Mouse (Mus musculus) embryo, embryonic 10.5 days (tissue): ENCODE results near the gene Rrh.
A peak's percentile ranks its signal among the peaks of the same experiment; 100 is the strongest.

ENCODE experiments used
- DNase-seq: peaks from one replicate; pipeline ENCODE4 v3.0.0-alpha.2; 2015; ENCODE audit warnings: low spot score

Rrh gene

DNA sequence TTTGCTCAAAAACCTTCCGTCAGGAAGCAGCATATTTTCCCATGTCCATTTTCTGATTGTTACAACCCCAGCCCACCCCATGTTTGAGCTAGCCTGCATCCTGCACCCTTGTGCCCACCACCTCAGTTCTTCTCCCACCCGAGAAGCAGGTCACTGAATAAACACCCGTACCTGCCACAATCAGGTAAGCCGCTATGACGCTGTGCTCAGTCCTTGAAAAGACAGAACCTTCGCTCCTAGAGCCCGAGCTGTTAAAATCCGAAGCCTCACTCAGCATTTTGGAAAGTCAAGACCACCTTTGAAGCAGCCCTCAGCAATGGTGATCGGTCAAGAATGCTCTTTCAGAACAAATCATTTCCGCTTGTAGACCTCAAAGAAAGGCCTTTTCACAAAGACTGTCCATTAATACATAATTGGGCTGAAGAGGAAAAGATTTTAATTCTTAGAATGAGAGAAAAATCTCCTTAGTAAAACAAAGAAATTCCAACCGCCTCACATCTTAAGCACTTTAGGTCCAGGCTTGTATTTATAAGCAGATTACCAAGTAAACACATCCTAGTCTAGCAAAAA, at the start of gene Rrh:
Rrh (minus strand) TSS at position 382 of the 570 bp plus-strand sequence.
- no peak for DNase-seq

DNA sequence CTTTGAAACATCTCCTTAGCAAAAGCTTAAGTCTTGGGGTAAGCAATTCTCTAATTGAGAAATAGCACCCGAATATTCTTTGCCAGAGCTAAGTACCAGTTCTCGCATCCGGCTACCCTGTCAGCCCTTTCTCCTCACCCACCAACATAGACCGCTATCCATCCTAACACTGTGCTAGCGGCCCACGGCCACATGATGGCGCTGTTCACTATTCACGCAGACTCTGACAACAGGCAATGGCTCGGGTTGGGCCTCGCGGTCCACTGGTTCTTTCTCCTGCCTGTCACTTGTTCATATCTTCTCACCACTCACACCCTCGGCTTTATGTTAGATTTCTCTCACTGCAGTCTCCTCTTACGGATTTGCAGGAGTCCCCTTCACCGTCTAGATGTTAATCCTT, 41.3 kb upstream of the Rrh start:
- peak; percentile 56 for DNase-seq

DNA sequence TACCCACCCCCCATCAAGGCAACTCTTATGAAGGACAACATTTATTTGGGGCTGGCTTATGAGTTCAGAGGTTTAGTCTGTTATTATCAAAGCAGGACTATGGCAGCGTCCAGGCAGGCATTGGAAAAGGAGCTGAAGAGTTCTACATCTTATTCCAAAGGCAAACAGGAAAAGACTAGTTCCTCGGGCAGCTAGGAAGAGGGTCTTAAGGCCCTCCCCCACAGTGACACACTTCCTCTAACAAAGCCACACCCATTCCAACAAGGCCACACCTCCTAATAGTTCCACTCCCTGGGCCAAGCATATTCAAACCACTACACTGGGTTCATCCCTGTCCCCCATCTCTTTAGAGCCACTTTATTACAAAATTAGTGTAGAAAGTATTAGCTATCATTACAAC, 40.2 kb upstream of the Rrh start:
- DNase-seq = no peak

DNA sequence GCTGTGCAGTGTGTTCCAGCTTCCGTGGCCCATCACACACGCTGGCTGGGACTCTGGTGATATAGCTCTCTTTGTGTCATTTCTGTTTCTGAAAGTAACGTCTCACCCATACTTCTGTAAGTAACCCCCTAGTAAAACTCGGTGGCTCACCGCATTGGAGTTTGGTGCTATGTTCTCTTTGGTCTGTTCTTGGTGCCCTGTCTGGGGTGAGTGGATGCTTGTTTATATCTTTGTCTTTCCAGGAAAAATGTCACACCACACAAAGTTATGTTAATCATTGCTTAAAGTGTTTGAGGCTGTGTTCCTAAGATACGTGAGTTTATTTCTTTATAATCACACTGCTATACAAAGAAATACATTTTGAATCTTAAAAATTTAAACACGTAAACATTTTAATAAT, 24.5 kb upstream of the Rrh start:
- DNase-seq = no peak

DNA sequence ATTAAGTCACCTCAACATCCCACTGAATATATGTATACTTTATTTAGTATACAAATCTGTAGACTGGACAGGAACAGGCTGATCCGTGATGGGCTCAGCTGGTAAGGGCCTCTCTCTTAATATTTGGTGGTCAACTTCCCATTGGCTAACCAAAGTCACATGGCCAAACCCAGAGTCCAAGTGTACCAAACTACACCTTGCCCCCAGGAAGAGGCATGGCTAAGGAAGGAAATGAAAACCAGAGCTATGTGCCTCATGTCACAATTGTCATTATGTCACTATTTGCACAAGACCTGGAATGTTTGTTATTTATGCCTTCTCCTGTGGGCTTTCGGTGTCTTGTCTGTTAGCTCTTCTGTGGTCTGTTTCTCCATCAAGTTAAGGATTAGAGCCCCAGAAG, 23.5 kb upstream of the Rrh start:
- DNase-seq = no peak

DNA sequence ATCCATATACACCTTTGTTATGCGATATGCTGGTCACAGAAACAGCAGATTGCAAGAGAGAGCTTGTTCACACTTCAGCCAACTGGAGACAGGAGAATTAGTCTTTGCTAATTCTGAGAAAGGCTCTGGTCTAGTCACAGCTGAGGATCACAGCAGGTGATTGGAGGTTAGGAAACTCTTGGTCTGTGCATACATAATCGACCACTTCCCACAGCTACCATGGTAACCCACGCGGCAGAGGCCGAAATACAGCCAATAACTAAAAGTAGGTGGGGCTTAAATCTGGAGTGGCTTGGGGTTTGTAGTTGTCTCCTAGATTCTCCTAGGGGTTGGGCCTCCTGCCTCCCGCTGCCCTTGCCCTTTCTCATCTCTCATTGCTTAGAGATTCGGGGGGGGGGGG, 15.6 kb upstream of the Rrh start:
- DNase-seq = no peak

DNA sequence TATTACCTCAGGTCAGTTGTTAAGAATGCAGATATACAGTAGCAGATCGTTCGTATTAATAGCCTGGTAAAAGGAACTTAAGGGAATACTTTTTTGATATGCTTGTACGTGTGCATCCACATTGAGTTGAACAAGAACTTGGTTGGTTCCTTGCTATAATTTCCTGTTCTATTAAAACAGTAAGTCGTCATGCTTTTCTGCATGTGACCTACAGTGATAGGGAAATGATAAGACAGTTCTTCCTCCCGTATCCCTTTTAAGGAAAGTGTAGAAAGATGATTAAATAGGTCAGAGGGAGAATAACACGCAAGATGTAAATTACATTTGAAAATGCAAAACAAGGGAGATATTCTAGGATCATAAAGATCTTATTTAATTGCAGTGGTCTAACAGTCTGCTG, 14.6 kb upstream of the Rrh start:
- DNase-seq = no peak

DNA sequence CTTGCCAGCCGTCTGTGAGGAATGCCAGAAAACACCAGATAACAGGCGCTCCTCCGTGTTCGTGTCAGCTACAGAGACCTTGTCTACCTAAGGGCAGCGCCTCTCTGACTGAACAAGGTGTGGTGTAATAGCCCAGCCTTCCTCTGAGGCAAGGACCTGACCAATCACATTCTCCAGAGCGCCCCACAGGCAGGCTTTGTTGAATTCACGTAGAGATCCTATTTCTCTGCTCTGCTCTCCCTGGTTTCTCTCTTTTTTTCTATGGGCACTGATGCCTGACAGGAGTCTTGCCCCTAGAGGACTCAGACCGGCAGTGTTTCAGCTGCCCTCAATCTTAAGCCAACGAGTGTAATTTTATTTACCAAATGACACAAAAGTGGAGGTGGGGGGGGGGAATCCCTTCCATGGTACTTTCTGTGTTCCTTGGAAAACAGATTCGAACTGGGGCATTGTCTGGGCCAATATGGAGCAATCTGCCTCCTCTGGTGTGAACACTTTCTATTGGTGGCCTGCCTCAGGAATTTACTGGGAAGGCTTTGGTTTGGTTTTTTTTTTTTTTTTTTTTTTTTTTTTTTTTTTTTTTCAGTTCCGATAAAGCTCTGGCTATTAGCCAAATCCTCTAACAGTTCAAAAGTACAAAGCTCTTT, 13.8 kb upstream of the Rrh start:
- DNase-seq = peak; percentile 32

DNA sequence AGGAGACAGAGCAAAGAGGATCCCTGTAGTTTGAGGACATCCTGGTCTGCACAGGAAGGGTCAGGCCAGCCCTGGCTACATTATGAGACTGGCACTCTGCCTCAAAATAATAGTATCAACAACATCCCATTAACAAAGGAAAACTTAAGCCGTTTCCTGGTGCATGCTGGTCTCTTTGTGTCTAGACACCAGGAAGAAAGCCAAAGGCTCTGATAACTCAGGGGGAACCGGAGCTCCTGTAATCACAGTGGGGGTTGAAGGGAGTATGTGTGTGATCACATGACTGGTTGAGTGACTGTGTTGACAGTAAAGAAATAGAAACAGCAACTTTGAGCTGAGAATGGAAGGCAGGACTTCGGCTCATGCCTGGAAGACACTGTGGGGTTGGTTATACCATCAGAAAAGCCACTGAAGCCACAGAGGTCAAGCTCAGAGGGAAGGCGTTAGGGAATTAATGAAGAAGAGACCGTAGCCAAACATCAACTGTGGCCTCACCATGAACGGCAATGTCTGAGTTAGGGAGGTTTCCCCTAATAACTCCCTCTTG, 13.1 kb upstream of the Rrh start, which contains the start of gene Cfi:
Cfi (plus strand) TSS at position 497 of the 547 bp plus-strand sequence.
- no peak for DNase-seq

DNA sequence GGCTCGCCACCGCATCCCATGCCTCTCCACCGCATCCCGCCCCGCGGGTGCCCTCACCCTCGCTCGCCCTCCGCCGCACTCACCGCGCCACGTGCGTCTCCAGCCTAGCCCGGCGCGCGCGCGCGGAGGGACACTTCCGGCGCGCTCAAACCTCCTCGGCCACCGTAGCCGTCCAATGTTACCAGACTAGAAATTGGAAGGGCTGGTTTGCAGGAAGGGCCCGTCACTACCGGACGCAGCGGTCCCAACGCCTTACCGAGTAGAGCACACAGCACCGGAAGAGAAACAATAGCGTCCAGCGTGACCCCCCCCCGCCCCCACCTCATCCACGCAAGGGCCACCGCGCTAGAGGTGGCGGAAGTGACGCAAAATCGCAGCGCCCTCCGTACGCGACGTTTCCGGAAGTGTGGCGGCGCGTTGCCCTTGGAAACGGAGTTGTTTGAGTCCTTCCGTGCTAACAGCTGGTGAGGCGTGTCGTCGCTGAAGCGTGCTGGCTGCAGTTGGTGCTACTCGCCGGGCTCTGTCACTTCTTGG, 8.7 kb upstream of the Rrh start, which contains the start of gene Gar1:
Gar1 (minus strand) TSS at position 362 of the 534 bp plus-strand sequence.
- DNase-seq = peak; percentile 98

DNA sequence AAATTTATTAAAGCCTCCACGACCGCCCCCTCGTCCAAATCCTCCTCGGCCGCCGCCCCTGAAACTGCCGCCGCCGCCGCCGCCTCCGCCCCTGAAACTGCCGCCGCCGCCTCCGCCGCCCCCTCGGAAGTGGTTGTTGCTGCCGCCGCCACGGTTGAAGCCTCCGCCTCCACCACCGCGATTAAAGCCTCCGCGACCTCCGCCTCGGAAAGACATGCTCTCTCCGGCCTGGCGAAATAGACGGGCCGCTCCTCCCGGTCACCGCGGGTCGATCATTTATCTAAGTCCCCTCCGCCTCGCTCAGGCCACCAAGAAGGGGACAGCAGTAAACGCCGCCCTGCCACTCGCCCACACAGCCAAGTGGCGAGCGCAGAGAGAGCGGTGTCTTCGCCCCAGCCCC, 8.2 kb upstream of the Rrh start:
- no peak for DNase-seq

DNA sequence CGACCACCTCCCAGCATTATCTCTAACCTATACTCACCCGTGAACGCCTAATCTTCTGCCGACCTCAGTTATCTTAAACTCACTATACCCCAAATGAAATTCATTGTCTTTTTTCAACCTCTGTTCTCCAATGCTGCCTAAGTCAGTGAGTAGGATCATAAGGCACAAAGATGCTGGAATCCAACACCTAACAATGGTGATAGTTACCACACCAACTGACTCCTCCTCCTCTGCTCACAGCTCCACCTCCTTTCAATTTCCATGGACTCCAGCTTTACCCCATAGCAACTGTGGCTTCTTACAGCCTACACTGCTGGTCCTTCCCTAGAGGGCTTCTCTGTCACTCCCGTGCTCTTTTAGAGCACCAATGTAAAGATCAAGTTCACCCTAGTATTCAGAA, 5.3 kb upstream of the Rrh start:
- no peak for DNase-seq

DNA sequence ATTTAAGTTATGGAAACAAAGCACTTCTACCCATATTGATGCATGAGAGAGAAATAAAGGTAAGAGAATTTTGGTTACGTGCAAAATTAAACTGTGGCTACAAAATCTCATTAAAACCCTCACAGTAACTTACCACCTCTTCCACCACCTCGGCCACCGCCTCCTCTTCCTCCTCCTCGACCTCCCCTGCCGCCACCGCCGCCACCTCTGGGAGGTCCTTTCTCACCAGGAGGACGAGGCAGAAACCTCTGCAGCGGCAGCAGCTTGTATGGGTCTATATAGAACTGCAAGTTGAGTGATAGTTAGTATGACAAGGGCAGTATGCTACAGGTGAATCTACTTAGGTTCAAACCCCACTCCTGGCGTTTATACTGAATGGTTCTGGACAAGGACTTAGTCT, 4.3 kb upstream of the Rrh start:
- no peak for DNase-seq

DNA sequence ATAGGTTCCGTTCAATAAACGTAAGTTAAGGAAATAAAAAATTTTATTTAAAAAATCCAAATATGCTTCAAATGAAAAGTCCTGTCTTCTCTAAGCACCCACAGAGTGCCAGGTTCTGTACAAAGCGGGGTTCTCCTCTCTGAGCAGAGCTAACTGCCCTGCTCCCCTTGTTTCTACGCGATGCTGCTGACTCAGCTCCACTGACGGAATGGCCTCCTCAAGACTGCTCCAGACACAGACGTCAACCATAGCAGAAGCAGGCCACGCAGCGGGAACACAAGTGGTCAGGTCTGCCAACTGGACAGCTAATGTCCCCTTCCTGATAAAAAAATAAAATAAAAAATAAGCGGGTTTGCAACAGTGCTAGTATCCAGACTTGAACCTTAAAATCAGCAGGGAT, 2.5 kb upstream of the Rrh start:
- no peak for DNase-seq

DNA sequence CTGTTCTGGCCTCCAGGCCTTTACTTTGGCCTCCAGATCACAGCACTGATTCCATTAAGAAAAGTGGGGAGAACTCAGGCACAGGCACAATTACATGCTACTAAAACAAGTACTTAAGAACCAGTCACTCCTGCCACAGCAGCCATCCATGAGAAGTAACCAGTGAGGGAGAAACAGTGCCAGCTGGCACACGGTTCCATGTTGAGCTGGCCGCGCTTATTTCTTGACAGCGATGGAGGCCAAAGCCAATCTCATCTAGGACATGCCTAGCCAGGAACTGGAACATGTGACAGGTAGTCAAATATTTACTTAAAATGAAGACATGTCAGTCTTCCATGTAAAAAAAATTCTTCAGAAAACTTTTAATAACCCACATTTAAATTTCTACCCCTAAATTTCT, 1.8 kb upstream of the Rrh start:
- DNase-seq = no peak

DNA sequence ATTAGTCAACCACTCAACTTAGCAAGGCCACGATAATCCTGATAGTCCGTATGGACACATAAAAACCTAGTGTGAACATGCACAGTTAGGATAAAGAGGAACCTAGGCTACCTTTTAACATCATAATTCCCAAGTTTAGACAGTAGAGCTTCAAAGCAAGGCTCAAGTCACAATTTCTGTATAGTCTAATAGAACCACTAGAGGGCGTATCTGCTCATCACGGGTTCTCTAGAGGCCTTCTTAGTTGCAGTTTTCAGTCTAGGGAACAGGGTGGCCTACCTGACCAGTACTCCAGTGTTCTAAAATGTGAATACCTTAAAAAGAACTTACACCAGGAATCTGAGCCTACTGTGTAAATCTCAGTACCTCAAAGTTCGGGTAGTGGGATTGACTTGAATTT, 906 bp upstream of the Rrh start:
- DNase-seq = peak; percentile 76

DNA sequence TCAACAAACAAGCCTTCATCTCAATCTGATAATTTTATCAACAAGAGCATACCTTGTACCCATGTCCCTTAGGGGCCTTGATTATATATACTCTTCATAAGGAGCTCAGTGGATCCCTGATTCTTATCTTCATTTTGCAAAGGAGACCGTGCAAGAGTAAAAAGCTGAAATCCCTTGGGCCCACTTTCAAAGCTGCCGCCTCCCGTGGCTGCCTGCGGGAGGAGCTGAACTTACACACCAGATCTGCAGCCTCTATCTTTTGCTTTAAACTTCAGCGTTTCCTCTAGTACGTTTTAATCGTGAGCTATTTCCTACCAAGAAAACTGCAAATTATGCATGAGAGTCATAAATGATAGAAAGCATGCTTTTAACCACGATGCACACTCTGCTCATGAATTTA, 651 bp downstream of the Rrh start:
- DNase-seq = no peak

DNA sequence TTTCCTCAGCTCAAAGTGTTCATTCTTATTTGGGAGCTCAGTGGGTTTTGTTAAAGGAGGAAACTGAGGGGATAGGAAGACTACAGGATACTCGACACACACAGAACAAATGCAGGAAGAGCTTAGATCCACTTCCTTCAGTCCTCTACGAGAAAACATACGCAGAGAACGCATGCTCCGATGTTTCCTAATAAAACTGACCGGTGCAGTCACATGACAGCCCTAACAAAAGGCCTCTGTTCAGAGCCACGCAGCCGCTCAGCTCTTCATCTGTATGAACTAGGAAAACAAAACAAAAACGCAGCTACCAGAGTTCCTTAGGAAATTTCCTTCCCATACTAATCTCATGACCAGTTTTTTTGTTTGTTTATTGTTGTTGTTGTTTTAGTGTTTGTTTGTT, 1.5 kb downstream of the Rrh start:
- no peak for DNase-seq

DNA sequence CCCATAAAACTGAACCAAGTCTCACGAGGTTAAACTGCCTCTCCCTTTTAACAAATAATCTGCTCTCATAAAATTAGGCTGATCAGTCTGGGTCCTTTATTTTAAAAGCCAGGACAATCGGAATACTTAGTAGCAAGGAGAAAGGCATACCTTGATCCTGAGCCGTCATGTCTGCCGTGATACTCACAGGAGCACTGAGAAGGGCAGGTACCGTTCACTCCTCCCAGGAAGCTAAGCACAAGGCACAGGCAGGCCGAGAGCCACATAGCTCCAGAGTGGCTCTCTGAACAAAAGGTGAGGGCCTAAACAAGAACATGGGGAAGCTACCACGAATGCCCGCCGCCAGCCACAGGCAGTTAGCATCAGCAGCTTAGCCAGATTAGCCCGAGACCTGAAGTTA, 18.6 kb downstream of the Rrh start, which contains the start of gene Lrit3:
Lrit3 (minus strand) TSS at position 266 of the 400 bp plus-strand sequence.
- no peak for DNase-seq

DNA sequence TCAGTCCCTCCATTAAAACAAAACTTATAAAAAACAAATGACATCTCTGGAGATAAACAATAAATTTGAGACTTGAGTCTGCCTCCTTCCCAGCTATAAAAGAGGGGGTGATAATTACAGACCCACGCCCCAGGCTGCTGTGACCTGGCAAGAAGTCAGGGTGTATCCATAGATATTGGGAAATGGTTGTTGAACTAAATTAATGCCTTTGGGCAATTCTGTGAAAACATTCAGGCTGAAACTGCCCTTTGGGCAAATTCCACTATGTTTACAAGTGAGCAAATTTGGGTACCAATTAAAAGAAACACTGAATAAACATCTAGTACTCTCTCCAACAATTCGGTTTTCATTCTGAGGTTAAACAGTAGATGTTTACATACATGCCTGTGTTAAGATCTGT, 23.4 kb downstream of the Rrh start:
- no peak for DNase-seq

DNA sequence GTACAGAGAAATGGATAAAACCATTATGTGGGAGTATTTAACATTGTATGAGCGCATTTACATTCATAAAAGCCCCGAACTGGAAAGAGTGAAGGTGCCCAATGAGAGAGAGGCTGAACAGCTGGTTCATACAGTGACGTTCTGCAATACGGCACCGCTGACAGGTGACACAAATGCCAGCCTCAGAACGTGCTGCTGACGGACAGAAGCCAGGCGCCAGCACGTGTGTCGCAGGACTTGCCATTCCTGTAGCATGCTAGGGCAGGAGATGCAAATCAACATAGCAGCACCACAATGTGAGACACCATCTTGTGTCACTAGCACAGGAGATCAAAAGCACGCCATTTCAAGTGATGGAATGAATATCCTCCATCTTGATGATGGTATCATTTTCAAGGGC, 23.8 kb downstream of the Rrh start:
- no peak for DNase-seq

DNA sequence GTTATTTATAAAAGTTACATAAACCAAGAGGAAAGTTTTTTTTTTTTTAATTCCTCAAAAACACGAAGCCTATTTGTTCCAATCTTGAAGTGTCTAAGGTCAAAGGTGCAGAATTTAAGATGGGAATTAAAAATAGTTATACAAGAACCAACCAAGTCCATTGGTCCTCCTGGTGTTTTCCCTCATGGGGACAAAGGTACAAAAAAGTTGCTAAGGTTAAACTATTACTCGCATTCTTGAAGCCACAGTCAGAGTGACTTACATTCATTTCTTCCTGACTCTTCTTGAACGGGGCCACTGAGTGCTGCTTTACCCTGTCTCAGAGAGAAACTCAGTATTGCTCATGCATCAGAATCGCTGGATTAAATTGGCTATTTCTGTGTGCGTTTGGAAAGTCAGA, 25.0 kb downstream of the Rrh start:
- DNase-seq = no peak

DNA sequence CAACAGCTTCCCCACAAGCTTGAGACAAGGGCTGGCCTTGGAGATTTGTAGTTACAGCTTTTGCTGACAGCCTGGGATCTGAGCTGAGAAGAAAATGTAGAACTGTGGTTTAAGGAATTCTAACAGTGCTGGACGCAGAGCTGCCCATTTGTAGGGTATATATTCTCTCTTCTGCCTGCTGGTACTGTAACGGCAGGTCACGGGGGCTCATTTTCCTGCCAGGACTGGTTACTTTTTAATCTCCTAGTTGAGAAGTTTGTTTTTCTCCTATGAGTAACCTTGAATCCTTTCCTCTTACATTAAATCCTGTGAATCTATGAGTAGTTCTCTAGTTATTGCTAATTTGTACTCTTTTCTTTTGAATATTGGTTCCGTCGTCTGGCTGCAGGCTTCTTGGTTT, 28.6 kb downstream of the Rrh start:
- no peak for DNase-seq

DNA sequence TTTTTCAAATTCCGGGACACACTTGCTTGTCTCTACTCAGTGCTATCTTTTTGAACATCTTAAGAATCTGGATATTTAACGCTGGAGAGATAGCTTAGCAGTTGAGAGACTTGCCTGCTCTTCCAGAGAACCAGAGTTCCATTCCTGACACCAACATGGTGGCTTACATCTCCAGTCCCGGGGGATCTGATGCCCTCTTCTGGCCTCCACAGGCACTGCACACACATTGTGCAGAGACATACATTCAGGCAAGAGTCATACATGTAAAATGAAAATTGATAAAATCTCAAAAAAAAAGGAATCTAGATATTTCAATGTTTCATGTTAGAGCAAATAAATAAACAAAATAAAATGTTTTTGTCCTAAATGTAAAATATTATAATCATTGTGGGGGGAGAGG, 39.6 kb downstream of the Rrh start:
- no peak for DNase-seq
